Mouse (Mus musculus): ENCODE data around the gene Gm4340. TPM values are rescaled to one million over a fixed set of nuclear protein-coding genes. Genes with fewer than 3 reads are reported as not detected.
"Not testable (repeated sequence)": the region's sequence is repeated elsewhere in the genome, so short reads cannot be mapped to it uniquely, and the experiment has no call there.

Gm4340 gene
- not detected in 2 replicates for polyA plus RNA-seq (2012; rRNA removed)

GRCm38 (mm10) chr10:104193742-104194141, at the start of gene Gm4340:
Gene Gm4340 (plus strand): TSS chr10:104194042.
- not testable (repeated sequence) for H3K36me3 ChIP-seq (ENCODE audit: control insufficient read depth, insufficient read depth, low read length); H3K27me3 ChIP-seq (ENCODE audit: control insufficient read depth, insufficient read depth, low read length); H3K4me1 ChIP-seq (ENCODE audit: control insufficient read depth, insufficient read depth, low read length); H3K27ac ChIP-seq (ENCODE audit: control insufficient read depth, insufficient read depth, low read depth, low read length); H3K4me3 ChIP-seq (ENCODE audit: control insufficient read depth, low read depth, low read length)

GRCm38 (mm10) chr10:104151197-104151596, 42.6 kb upstream of the Gm4340 start, which contains the start of gene Gm6763:
Gene Gm6763 (plus strand): TSS chr10:104151497.
- H3K4me3 ChIP-seq (ENCODE audit: control insufficient read depth, low read depth, low read length); H3K27me3 ChIP-seq (ENCODE audit: control insufficient read depth, insufficient read depth, low read length); H3K27ac ChIP-seq (ENCODE audit: control insufficient read depth, insufficient read depth, low read depth, low read length); H3K4me1 ChIP-seq (ENCODE audit: control insufficient read depth, insufficient read depth, low read length); H3K36me3 ChIP-seq (ENCODE audit: control insufficient read depth, insufficient read depth, low read length): not testable (repeated sequence)

GRCm38 (mm10) chr10:104159706-104160105, 34.1 kb upstream of the Gm4340 start, which contains the start of gene Gm8764:
Gene Gm8764 (plus strand): TSS chr10:104160006.
- H3K27me3 ChIP-seq (ENCODE audit: control insufficient read depth, insufficient read depth, low read length); H3K4me3 ChIP-seq (ENCODE audit: control insufficient read depth, low read depth, low read length); H3K36me3 ChIP-seq (ENCODE audit: control insufficient read depth, insufficient read depth, low read length); H3K4me1 ChIP-seq (ENCODE audit: control insufficient read depth, insufficient read depth, low read length); H3K27ac ChIP-seq (ENCODE audit: control insufficient read depth, insufficient read depth, low read depth, low read length): not testable (repeated sequence)

DNA sequence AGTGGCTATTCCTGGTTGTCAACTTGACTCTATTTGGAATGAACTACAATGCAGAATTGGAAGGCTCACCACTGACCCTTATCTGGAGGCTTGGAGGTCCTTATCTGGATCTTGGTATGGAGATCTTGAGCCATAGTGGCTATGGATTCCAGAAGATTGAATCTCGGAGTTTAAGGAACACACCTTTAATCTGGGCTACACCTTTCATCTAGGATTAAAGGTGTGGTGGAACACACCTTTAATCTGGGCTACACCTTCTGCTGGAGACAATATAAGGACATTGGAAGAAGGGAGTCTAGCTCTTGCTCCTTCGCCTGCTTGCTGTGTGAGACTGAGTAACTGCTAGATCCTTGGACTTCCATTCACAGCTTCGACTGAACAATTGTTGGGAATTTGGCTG, 25.6 kb upstream of the Gm4340 start, which contains the start of gene Gm21304:
Gene Gm21304 (plus strand): TSS at position 301 of the 400 bp plus-strand sequence.
- not testable (repeated sequence) for H3K27me3 ChIP-seq (ENCODE audit: control insufficient read depth, insufficient read depth, low read length); H3K27ac ChIP-seq (ENCODE audit: control insufficient read depth, insufficient read depth, low read depth, low read length); H3K36me3 ChIP-seq (ENCODE audit: control insufficient read depth, insufficient read depth, low read length); H3K4me3 ChIP-seq (ENCODE audit: control insufficient read depth, low read depth, low read length); H3K4me1 ChIP-seq (ENCODE audit: control insufficient read depth, insufficient read depth, low read length)

DNA sequence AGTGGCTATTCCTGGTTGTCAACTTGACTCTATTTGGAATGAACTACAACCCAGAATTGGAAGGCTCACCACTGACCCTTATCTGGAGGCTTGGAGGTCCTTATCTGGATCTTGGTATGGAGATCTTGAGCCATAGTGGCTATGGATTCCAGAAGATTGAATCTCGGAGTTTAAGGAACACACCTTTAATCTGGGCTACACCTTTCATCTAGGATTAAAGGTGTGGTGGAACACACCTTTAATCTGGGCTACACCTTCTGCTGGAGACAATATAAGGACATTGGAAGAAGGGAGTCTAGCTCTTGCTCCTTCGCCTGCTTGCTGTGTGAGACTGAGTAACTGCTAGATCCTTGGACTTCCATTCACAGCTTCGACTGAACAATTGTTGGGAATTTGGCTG, 17.1 kb upstream of the Gm4340 start, which contains the start of gene Gm21312:
Gene Gm21312 (plus strand): TSS at position 301 of the 400 bp plus-strand sequence.
- H3K4me1 ChIP-seq (ENCODE audit: control insufficient read depth, insufficient read depth, low read length); H3K27ac ChIP-seq (ENCODE audit: control insufficient read depth, insufficient read depth, low read depth, low read length); H3K27me3 ChIP-seq (ENCODE audit: control insufficient read depth, insufficient read depth, low read length); H3K36me3 ChIP-seq (ENCODE audit: control insufficient read depth, insufficient read depth, low read length); H3K4me3 ChIP-seq (ENCODE audit: control insufficient read depth, low read depth, low read length): not testable (repeated sequence)

DNA sequence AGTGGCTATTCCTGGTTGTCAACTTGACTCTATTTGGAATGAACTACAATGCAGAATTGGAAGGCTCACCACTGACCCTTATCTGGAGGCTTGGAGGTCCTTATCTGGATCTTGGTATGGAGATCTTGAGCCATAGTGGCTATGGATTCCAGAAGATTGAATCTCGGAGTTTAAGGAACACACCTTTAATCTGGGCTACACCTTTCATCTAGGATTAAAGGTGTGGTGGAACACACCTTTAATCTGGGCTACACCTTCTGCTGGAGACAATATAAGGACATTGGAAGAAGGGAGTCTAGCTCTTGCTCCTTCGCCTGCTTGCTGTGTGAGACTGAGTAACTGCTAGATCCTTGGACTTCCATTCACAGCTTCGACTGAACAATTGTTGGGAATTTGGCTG, 8.6 kb upstream of the Gm4340 start, which contains the start of gene Gm20765:
Gene Gm20765 (plus strand): TSS at position 301 of the 400 bp plus-strand sequence.
- H3K4me1 ChIP-seq (ENCODE audit: control insufficient read depth, insufficient read depth, low read length); H3K27ac ChIP-seq (ENCODE audit: control insufficient read depth, insufficient read depth, low read depth, low read length); H3K36me3 ChIP-seq (ENCODE audit: control insufficient read depth, insufficient read depth, low read length); H3K4me3 ChIP-seq (ENCODE audit: control insufficient read depth, low read depth, low read length); H3K27me3 ChIP-seq (ENCODE audit: control insufficient read depth, insufficient read depth, low read length): not testable (repeated sequence)

DNA sequence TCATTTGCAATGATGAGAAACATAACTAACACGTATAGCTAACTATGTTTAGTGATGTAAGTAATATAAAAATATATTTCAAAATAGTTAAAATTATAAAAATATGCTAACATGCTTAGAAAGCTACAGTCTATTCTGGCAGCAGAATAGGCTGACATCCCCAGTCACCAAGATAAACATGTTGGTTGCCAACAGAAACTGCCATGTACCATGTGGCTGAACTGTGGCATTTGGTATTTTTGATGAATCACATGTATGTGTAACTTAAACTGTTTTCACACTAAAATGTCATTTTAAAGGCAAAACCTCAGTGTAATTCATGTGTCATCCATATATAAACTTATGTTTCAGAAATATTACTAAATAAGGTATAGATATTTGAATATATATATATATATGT, 15.8 kb downstream of the Gm4340 start:
- Histone ChIP-seq H3K27me3 (ENCODE audit: control insufficient read depth, insufficient read depth, low read length) (no peaks in the 10 kb centered on the region), H3K4me1 (ENCODE audit: control insufficient read depth, insufficient read depth, low read length) (no peaks in the 10 kb centered on the region), H3K36me3 (ENCODE audit: control insufficient read depth, insufficient read depth, low read length) (no peaks in the 10 kb centered on the region), H3K27ac (ENCODE audit: control insufficient read depth, insufficient read depth, low read depth, low read length) (no peak overlapping the region), H3K4me3 (ENCODE audit: control insufficient read depth, low read depth, low read length) (no peak overlapping the region)
- TF ChIP-seq POLR2A (IDR thresholded peaks at IDR 0.05; ENCODE audit: control insufficient read depth, low read depth, low read length) (no peak), CTCF (IDR thresholded peaks at IDR 0.05; ENCODE audit: control insufficient read depth, insufficient read depth, insufficient replicate concordance, low read depth, low read length) (no peak)

DNA sequence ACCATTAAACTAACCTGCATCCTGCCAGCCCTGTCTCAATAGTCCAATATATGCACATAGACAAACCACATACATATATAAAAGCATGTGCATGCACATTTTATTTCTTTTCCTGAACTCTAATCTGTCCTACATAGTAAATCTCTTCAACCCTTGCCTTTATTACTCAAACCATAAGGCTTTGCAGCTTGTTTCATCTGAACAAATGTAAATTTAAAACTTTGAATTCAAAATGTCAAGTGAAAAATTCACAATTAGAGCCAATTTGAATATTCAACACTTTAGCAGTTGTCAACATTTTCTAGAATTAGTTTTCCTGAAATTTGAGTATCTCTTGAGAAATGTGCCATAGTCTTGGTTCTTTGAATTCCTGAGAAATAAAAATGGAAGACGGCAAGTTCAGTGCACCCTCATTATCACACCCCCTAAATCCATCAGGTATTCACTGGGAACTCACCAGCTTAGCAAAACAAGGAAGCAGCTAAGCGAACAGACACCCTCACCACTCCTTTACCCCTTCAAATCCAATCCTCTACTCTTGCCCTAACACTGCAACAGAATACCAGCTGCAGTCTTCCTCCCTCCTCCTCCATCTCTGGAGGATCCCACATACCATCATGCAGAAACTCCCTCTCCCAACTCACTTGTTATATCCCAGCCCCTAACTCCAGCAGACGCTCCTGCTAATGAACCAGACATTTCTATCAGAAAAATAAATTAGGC, 16.6 kb downstream of the Gm4340 start:
- H3K27me3 ChIP-seq (ENCODE audit: control insufficient read depth, insufficient read depth, low read length) = no peaks in the 10 kb centered on the region
- no peaks in the 10 kb centered on the region for H3K4me1 ChIP-seq (ENCODE audit: control insufficient read depth, insufficient read depth, low read length)
- H3K27ac ChIP-seq (ENCODE audit: control insufficient read depth, insufficient read depth, low read depth, low read length) = no peak overlapping the region
- no peaks in the 10 kb centered on the region for H3K36me3 ChIP-seq (ENCODE audit: control insufficient read depth, insufficient read depth, low read length)
- TF ChIP-seq POLR2A (IDR thresholded peaks at IDR 0.05; ENCODE audit: control insufficient read depth, low read depth, low read length) (no peak), CTCF (IDR thresholded peaks at IDR 0.05; ENCODE audit: control insufficient read depth, insufficient read depth, insufficient replicate concordance, low read depth, low read length) (no peak)
- H3K4me3 ChIP-seq (ENCODE audit: control insufficient read depth, low read depth, low read length) = no peak overlapping the region

Measured in testis, adult 2 months (tissue).